Mouse (Mus musculus) bone marrow macrophage, adult 2 months (primary cell): Measurements from ENCODE around the gene Olfr319.

Source experiments
- CTCF ChIP-seq: IDR thresholded peaks from 2 replicates; pipeline ENCODE4 v1.5.1; 2012; ENCODE audit warnings: low read depth, mild to moderate bottlenecking, low read length, moderate library complexity
- POLR2A ChIP-seq: IDR thresholded peaks from 2 replicates; pipeline ENCODE4 v1.6.1; 2012; ENCODE audit warnings: mild to moderate bottlenecking, low read depth, low read length, borderline replicate concordance

DNA sequence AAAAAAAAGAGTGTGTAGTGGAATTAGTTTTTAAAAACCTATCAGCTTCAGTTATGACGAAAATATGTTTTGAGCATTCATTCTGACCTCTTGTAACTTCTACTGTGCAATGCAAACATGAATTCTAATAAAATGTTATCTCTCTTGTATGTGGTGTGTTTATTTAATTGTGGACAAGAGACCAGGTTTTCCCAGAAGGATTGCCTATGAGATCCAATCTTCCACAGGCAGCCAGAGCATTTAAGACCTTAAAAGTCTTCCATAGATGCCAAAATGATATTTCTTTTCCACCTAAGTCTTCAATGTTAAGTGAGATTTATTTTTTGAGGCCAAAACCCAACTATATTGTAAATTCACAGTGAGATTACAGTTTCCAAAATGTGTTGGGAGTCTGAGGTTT is 18.2 kb upstream of the Olfr319 start, which contains the start of gene Olfr320:
- no peak for TF ChIP-seq CTCF
- TF ChIP-seq POLR2A, result no peak
